Mouse (Mus musculus) kidney, postnatal 25 days (tissue): ENCODE measurements around the gene Commd7.

Experiments
- DNase-seq, 2 experiments: peaks; one replicate each; pipeline ENCODE4 v3.0.0; 2021; ENCODE audit warnings: mixed read lengths in 2 of 2

The Commd7 gene

GRCm38 (mm10) chr2:153585981-153586380 lies 46.6 kb downstream of the Commd7 start:
- no peak for DNase-seq

GRCm38 (mm10) chr2:153584396-153584795 lies 48.2 kb downstream of the Commd7 start:
- DNase-seq: peak; percentile 35 to 70

- DNase-seq: no peak
These were observed 48.9 kb downstream of the Commd7 start for GRCm38 (mm10) chr2:153583641-153584049.

GRCm38 (mm10) chr2:153582876-153583585 lies 49.5 kb downstream of the Commd7 start:
- peak; percentile 28 to 57 for DNase-seq

- no peak for DNase-seq
These were observed 51.2 kb downstream of the Commd7 start for GRCm38 (mm10) chr2:153581416-153581815.

- DNase-seq: no peak
These were observed 52.1 kb downstream of the Commd7 start for GRCm38 (mm10) chr2:153580458-153580985.

GRCm38 (mm10) chr2:153580042-153580441 lies 52.5 kb downstream of the Commd7 start:
- DNase-seq: no peak

- DNase-seq: no peak
These were observed 55.5 kb downstream of the Commd7 start for GRCm38 (mm10) chr2:153577122-153577521.

- no peak for DNase-seq
These were observed 56.4 kb downstream of the Commd7 start for GRCm38 (mm10) chr2:153576150-153576549.

GRCm38 (mm10) chr2:153575554-153575953 lies 57.0 kb downstream of the Commd7 start:
- no peak for DNase-seq

- DNase-seq: no peak
These were observed 59.5 kb downstream of the Commd7 start for GRCm38 (mm10) chr2:153573101-153573500.

- DNase-seq: no peak
These were observed 64.0 kb downstream of the Commd7 start for GRCm38 (mm10) chr2:153568541-153568940.

GRCm38 (mm10) chr2:153568013-153568412 lies 64.6 kb downstream of the Commd7 start:
- DNase-seq: no peak
